In genomic region chr7:114103629-114104347, GRCm38 (mm10) we compare ENCODE assay signal across 14 mouse cellular contexts. TPM values are rescaled to one million over a fixed set of nuclear protein-coding genes. Genes with fewer than 3 reads are reported as not detected.
DNase-seq lines count a peak whose midpoint lies in the region; ATAC-seq and TF ChIP-seq lines count a peak whose summit lies in the region.
"Had no signal": no experiment of that assay in that cellular context is flagged by ENCODE, and none has a peak within 500 bp of the region (broad histone marks: within the 10 kb centered on the region; RNA-seq: fewer than 3 reads in every experiment).

No protein-coding gene starts in this region.

- H3K36me3 ChIP-seq in heart, embryonic 10.5 days: no peaks in the 10 kb centered on the region
- peaks cover 8% of the 10 kb centered on the region for H3K36me3 ChIP-seq in heart, adult 2 months (ENCODE audit: control insufficient read depth, insufficient read depth, low read length)
- H3K36me3 ChIP-seq in liver, embryonic 16.5 days (ENCODE audit: control insufficient read depth, insufficient read depth): no peaks in the 10 kb centered on the region
- H3K36me3 ChIP-seq in liver, embryonic 12.5 days: no peaks in the 10 kb centered on the region
- no peaks in the 10 kb centered on the region for H3K36me3 ChIP-seq in lung, postnatal 0 days (ENCODE audit: insufficient read depth, low read length)
- H3K36me3 ChIP-seq: hindbrain, embryonic 13.5 days; neural tube, embryonic 12.5 days had no signal

- peaks cover 13% of the 10 kb centered on the region for H3K79me2 ChIP-seq in heart, adult 2 months (replicated peaks; ENCODE audit: control insufficient read depth, insufficient read depth, low read length)

- intact Hi-C loops in heart, adult 2 months (cut with DNase I): no loop called here
- intact Hi-C loops in left cerebral cortex, postnatal 36 days (cut with DNase I): no loop called here

- no peak for TF ChIP-seq POLR2A in heart, adult 2 months (IDR thresholded peaks at IDR 0.05; ENCODE audit: insufficient read depth, low read depth, low read length)

- H3K4me1 ChIP-seq in heart, embryonic 10.5 days: peaks cover 80% of the 10 kb centered on the region
- H3K4me1 ChIP-seq in heart, adult 2 months (ENCODE audit: control insufficient read depth, insufficient read depth, low read length): peaks cover 12% of the 10 kb centered on the region
- H3K4me1 ChIP-seq in liver, embryonic 16.5 days (ENCODE audit: control insufficient read depth, low read depth, low read length): no peaks in the 10 kb centered on the region; the same call in none of the 2 replicates
- peaks cover 24% of the 10 kb centered on the region for H3K4me1 ChIP-seq in liver, embryonic 12.5 days
- no peaks in the 10 kb centered on the region for H3K4me1 ChIP-seq in lung, postnatal 0 days (ENCODE audit: insufficient read depth, low read depth, low read length)
- H3K4me1 ChIP-seq: hindbrain, embryonic 13.5 days had no signal

- H3K9me3 ChIP-seq in heart, embryonic 10.5 days: no peaks in the 10 kb centered on the region
- no peaks in the 10 kb centered on the region for H3K9me3 ChIP-seq in liver, embryonic 16.5 days (replicated peaks; ENCODE audit: control insufficient read depth, low read length)
- H3K9me3 ChIP-seq in liver, embryonic 12.5 days (replicated peaks): no peaks in the 10 kb centered on the region
- H3K9me3 ChIP-seq in lung, postnatal 0 days (ENCODE audit: low read length): no peaks in the 10 kb centered on the region
- H3K9me3 ChIP-seq: forebrain, embryonic 13.5 days; hindbrain, embryonic 13.5 days; neural tube, embryonic 12.5 days had no signal

- peak; percentile 76 for ATAC-seq in liver, embryonic 16.5 days (ENCODE audit: low read depth)
- ATAC-seq in liver, embryonic 12.5 days: no peak
- ATAC-seq in lung, postnatal 0 days: peak; percentile 83
- ATAC-seq: forebrain, embryonic 13.5 days had no signal

- H3K9ac ChIP-seq in heart, adult 2 months (ENCODE audit: low read depth, low read length): no peak overlapping the region
- H3K9ac ChIP-seq in liver, embryonic 16.5 days (ENCODE audit: low read depth, low read length): no peak overlapping the region
- no peak overlapping the region for H3K9ac ChIP-seq in liver, embryonic 12.5 days
- H3K9ac ChIP-seq in lung, postnatal 0 days (replicated peaks; ENCODE audit: low read depth): no peak overlapping the region
- H3K9ac ChIP-seq: forebrain, embryonic 13.5 days; hindbrain, embryonic 13.5 days; neural tube, embryonic 12.5 days had no signal

- no peak for TF ChIP-seq CTCF in heart, adult 2 months (IDR thresholded peaks at IDR 0.05)
- no peak for TF ChIP-seq CTCF in lung, postnatal 0 days (IDR thresholded peaks at IDR 0.05)

- H3K4me3 ChIP-seq in heart, embryonic 10.5 days: peak overlapping the region; percentile 27; the same call in 1 of the 2 replicates
- H3K4me3 ChIP-seq in heart, adult 2 months: no peak overlapping the region
- H3K4me3 ChIP-seq in liver, embryonic 16.5 days (ENCODE audit: low read depth, low read length): no peak overlapping the region
- H3K4me3 ChIP-seq in liver, embryonic 12.5 days: no peak overlapping the region
- no peak overlapping the region for H3K4me3 ChIP-seq in lung, postnatal 0 days (ENCODE audit: low read depth, low read length)
- H3K4me3 ChIP-seq: forebrain, embryonic 13.5 days; hindbrain, embryonic 13.5 days; neural tube, embryonic 12.5 days had no signal

- no peak overlapping the region for H3K4me2 ChIP-seq in liver, embryonic 16.5 days (ENCODE audit: low read depth, low read length)
- H3K4me2 ChIP-seq in liver, embryonic 12.5 days: no peak overlapping the region
- 0 out of 2 replicates have a peak overlapping the region, but pooled peaks have one; percentile 2 for H3K4me2 ChIP-seq in lung, postnatal 0 days (replicated peaks; ENCODE audit: low read depth, low read length)
- H3K4me2 ChIP-seq: forebrain, embryonic 13.5 days; hindbrain, embryonic 13.5 days; neural tube, embryonic 12.5 days had no signal

- no peaks in the 10 kb centered on the region for H3K27me3 ChIP-seq in heart, embryonic 10.5 days (ENCODE audit: insufficient read depth, poor library complexity, severe bottlenecking)
- no peaks in the 10 kb centered on the region for H3K27me3 ChIP-seq in heart, adult 2 months (ENCODE audit: control insufficient read depth, insufficient read depth, low read length)
- no peaks in the 10 kb centered on the region for H3K27me3 ChIP-seq in liver, embryonic 16.5 days (ENCODE audit: control insufficient read depth, insufficient read depth, low read depth, low read length)
- H3K27me3 ChIP-seq in liver, embryonic 12.5 days (replicated peaks): no peaks in the 10 kb centered on the region
- no peaks in the 10 kb centered on the region for H3K27me3 ChIP-seq in lung, postnatal 0 days (replicated peaks; ENCODE audit: insufficient read depth, low read length)
- H3K27me3 ChIP-seq: forebrain, embryonic 13.5 days; hindbrain, embryonic 13.5 days; neural tube, embryonic 12.5 days had no signal

- TF ChIP-seq EP300 in heart, adult 2 months (IDR thresholded peaks at IDR 0.05; ENCODE audit: insufficient read depth, low read depth, low read length): no peak
- no peak for TF ChIP-seq EP300 in lung, postnatal 0 days (IDR thresholded peaks at IDR 0.05)

- 65% methylated on average over 24 of the region's 24 CpGs for WGBS in heart, embryonic 10.5 days
- 68% methylated on average over 24 of the region's 24 CpGs for WGBS in heart, adult 2 months
- WGBS in liver, embryonic 16.5 days (ENCODE audit: insufficient replicate concordance): 65% methylated on average over 24 of the region's 24 CpGs
- WGBS in liver, embryonic 12.5 days (ENCODE audit: insufficient replicate concordance): 71% methylated on average over 24 of the region's 24 CpGs
- 52% methylated on average over 24 of the region's 24 CpGs for WGBS in lung, postnatal 0 days

- DNase-seq in heart, embryonic 10.5 days (ENCODE audit: low spot score): no peak
- no peak for DNase-seq in heart, adult 2 months
- DNase-seq in lung, postnatal 0 days (ENCODE audit: low spot score): peak; percentile 80
- no peak for DNase-seq in ovary, postnatal 14 days (ENCODE audit: low spot score)
- DNase-seq in cerebellum, postnatal 36 days: no peak
- DNase-seq in left cerebral cortex, postnatal 36 days (ENCODE audit: low spot score in 2 of 2): no peak
- DNase-seq: adrenal gland, adult 2 months; cerebellum, postnatal 25 days; left cerebral cortex, postnatal 4 days had no signal

- H3K27ac ChIP-seq in heart, embryonic 10.5 days: peak overlapping the region; percentile 32; the same call in 1 of the 2 replicates
- no peak overlapping the region for H3K27ac ChIP-seq in heart, adult 2 months
- H3K27ac ChIP-seq in liver, embryonic 16.5 days (ENCODE audit: low read length): no peak overlapping the region
- H3K27ac ChIP-seq in liver, embryonic 12.5 days: no peak overlapping the region
- H3K27ac ChIP-seq in lung, postnatal 0 days (ENCODE audit: low read length): no peak overlapping the region
- H3K27ac ChIP-seq: forebrain, embryonic 13.5 days; hindbrain, embryonic 13.5 days; neural tube, embryonic 12.5 days had no signal

RNA-seq across cellular contexts. Expression of gene Rras2, which starts 13.8 kb away (rescaled TPM):
- 51.8 and 57.5 TPM in 2 replicates for polyA plus RNA-seq in heart, embryonic 10.5 days (2016; fragmentation: Nextera tagmentation; extraction: Ambion mirVana)
- 10 to 100 TPM; 48.5 to 52.0 TPM for total RNA-seq in heart, adult 2 months (2021)
- polyA plus RNA-seq in heart, adult 2 months (2012; rRNA removed): 17.5 and 29.8 TPM in 2 replicates
- 5.9 and 6.8 TPM in 2 replicates for polyA plus RNA-seq in liver, embryonic 16.5 days (2015; fragmentation: Nextera tagmentation; extraction: Ambion mirVana)
- polyA plus RNA-seq in liver, embryonic 12.5 days (2016; fragmentation: Nextera tagmentation; extraction: Ambion mirVana): 13.7 and 14.5 TPM in 2 replicates
- 77.7 and 83.6 TPM in 2 replicates for polyA plus RNA-seq in lung, postnatal 0 days (2015; fragmentation: Nextera tagmentation; extraction: Ambion mirVana)
- total RNA-seq in left cerebral cortex, postnatal 36 days (2021): 10 to 100 TPM; 19.5 to 20.6 TPM
